ENCODE assay signal across 23 mouse cellular contexts in the genomic region with DNA sequence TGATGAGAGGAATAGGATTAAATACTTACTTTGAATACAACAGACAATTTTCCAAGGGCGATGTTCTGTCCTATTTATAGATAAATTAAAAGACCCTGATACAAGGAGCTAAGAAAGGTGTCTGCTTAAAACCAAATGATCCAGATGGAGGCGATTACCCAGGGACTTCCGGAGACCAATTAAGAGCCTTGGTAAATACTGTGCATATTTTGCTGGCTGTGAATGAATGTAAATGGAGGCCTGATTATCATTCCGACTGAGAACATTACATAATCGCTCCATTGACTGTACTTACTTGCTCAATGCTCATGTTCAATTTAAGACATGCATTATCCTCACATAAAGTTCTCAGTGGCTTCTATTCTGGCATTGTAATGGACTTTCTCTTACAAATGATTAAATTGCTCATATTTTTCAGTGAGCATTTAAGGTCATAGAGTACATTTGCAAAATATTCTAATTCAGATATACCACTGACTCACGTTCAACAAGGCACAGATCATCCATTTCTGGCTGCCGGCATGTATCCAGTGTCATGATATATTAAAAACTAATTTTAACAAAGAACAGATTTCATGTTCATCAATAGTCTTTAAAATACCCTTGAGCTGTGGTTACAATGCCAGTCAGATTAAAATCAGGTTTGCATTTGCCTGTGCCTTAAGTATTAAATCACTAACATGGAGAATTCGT.
A peak's percentile ranks its signal among the peaks of the same experiment; 100 is the strongest.
DNase-seq lines count a peak whose midpoint lies in the region; ATAC-seq and TF ChIP-seq lines count a peak whose summit lies in the region.
"Had no signal": no experiment of that assay in that cellular context is flagged by ENCODE, and none has a peak within 500 bp of the region (broad histone marks: within the 10 kb centered on the region; RNA-seq: fewer than 3 reads in every experiment).

No protein-coding gene starts in this region.

- TF ChIP-seq EP300 in lung, postnatal 0 days (IDR thresholded peaks at IDR 0.05): no peak

- no peak for TF ChIP-seq POLR2A in brain, embryonic 14.5 days (IDR thresholded peaks at IDR 0.05; ENCODE audit: borderline replicate concordance, extremely low read depth, insufficient read depth, insufficient read length, poor library complexity, severe bottlenecking)

- no peak overlapping the region for H3K4me2 ChIP-seq in midbrain, embryonic 11.5 days
- no peak overlapping the region for H3K4me2 ChIP-seq in midbrain, embryonic 15.5 days
- no peak overlapping the region for H3K4me2 ChIP-seq in forebrain, embryonic 15.5 days (replicated peaks)
- no peak overlapping the region for H3K4me2 ChIP-seq in midbrain, embryonic 14.5 days (ENCODE audit: low read length)
- H3K4me2 ChIP-seq in lung, postnatal 0 days (replicated peaks; ENCODE audit: low read depth, low read length): no peak overlapping the region
- H3K4me2 ChIP-seq: embryonic facial prominence, embryonic 13.5 days; heart, embryonic 13.5 days had no signal

- WGBS in midbrain, embryonic 11.5 days: 84% methylated on average over 8 of the region's 8 CpGs
- WGBS in midbrain, embryonic 15.5 days: 57% methylated on average over 8 of the region's 8 CpGs
- 17% methylated on average over 8 of the region's 8 CpGs for WGBS in forebrain, embryonic 15.5 days
- WGBS in midbrain, embryonic 14.5 days: 62% methylated on average over 8 of the region's 8 CpGs
- WGBS in lung, postnatal 0 days: 83% methylated on average over 8 of the region's 8 CpGs

- H3K9ac ChIP-seq in midbrain, embryonic 11.5 days (ENCODE audit: low read length): no peak overlapping the region
- no peak overlapping the region for H3K9ac ChIP-seq in midbrain, embryonic 15.5 days
- H3K9ac ChIP-seq in forebrain, embryonic 15.5 days (replicated peaks): no peak overlapping the region
- H3K9ac ChIP-seq in midbrain, embryonic 14.5 days (replicated peaks; ENCODE audit: low read length): no peak overlapping the region
- no peak overlapping the region for H3K9ac ChIP-seq in lung, postnatal 0 days (replicated peaks; ENCODE audit: low read depth)
- H3K9ac ChIP-seq: embryonic facial prominence, embryonic 13.5 days; heart, embryonic 13.5 days; liver, postnatal 0 days had no signal

- H3K27ac ChIP-seq in midbrain, embryonic 11.5 days (ENCODE audit: low read depth, low read length): no peak overlapping the region
- H3K27ac ChIP-seq in midbrain, embryonic 15.5 days: no peak overlapping the region
- peak overlapping the region; percentile 40; the same call in 1 of the 2 replicates for H3K27ac ChIP-seq in forebrain, embryonic 15.5 days (replicated peaks)
- no peak overlapping the region for H3K27ac ChIP-seq in midbrain, embryonic 14.5 days (replicated peaks; ENCODE audit: low read depth, low read length)
- H3K27ac ChIP-seq in lung, postnatal 0 days (ENCODE audit: low read length): no peak overlapping the region
- H3K27ac ChIP-seq: embryonic facial prominence, embryonic 13.5 days; heart, embryonic 13.5 days; layer of hippocampus, adult 2 months; left cerebral cortex, adult 2 months; limb, embryonic 10.5 days had no signal

- H3K36me3 ChIP-seq in midbrain, embryonic 11.5 days (ENCODE audit: control insufficient read depth, insufficient read depth, low read length): no peaks in the 10 kb centered on the region
- no peaks in the 10 kb centered on the region for H3K36me3 ChIP-seq in midbrain, embryonic 15.5 days (replicated peaks)
- no peaks in the 10 kb centered on the region for H3K36me3 ChIP-seq in forebrain, embryonic 15.5 days
- no peaks in the 10 kb centered on the region for H3K36me3 ChIP-seq in midbrain, embryonic 14.5 days (ENCODE audit: control insufficient read depth, insufficient read depth, low read length)
- no peaks in the 10 kb centered on the region for H3K36me3 ChIP-seq in lung, postnatal 0 days (ENCODE audit: insufficient read depth, low read length)
- H3K36me3 ChIP-seq: embryonic facial prominence, embryonic 13.5 days; heart, embryonic 13.5 days; limb, embryonic 10.5 days had no signal

- no peak for ATAC-seq in midbrain, embryonic 11.5 days (ENCODE audit: low FRiP score)
- no peak for ATAC-seq in midbrain, embryonic 15.5 days (replicated peaks)
- ATAC-seq in forebrain, embryonic 15.5 days (replicated peaks): peak; percentile 92
- peak; percentile 34; the same call in 1 of the 2 replicates for ATAC-seq in midbrain, embryonic 14.5 days (ENCODE audit: low FRiP score, low TSS enrichment)
- ATAC-seq in lung, postnatal 0 days: no peak
- ATAC-seq: inflammation-experienced regulatory T-cells, adult 6 months; liver, postnatal 0 days had no signal

- no peaks in the 10 kb centered on the region for H3K4me1 ChIP-seq in midbrain, embryonic 11.5 days (ENCODE audit: control insufficient read depth, insufficient read depth, low read length)
- H3K4me1 ChIP-seq in midbrain, embryonic 15.5 days: no peaks in the 10 kb centered on the region
- peaks cover 11% of the 10 kb centered on the region for H3K4me1 ChIP-seq in forebrain, embryonic 15.5 days
- H3K4me1 ChIP-seq in midbrain, embryonic 14.5 days (ENCODE audit: control insufficient read depth, insufficient read depth, low read length): no peaks in the 10 kb centered on the region
- no peaks in the 10 kb centered on the region for H3K4me1 ChIP-seq in lung, postnatal 0 days (ENCODE audit: insufficient read depth, low read depth, low read length)
- H3K4me1 ChIP-seq: embryonic facial prominence, embryonic 13.5 days; heart, embryonic 13.5 days; limb, embryonic 10.5 days had no signal

- DNase-seq in midbrain, embryonic 11.5 days (ENCODE audit: low spot score, missing footprints): peak; percentile 69
- peak; percentile 93 for DNase-seq in brain, embryonic 14.5 days (ENCODE audit: low read depth)
- DNase-seq in midbrain, embryonic 14.5 days: peak; percentile 54
- DNase-seq in adrenal gland, adult 2 months: no peak
- DNase-seq in lung, postnatal 0 days (ENCODE audit: low spot score): no peak
- no peak for DNase-seq in testis, postnatal 14 days (ENCODE audit: low spot score)
- DNase-seq: adrenal gland, postnatal 10 days; cerebellum, adult 11-12 months; cerebellum, postnatal 14 days; kidney, adult 2 months; kidney, postnatal 10 days; liver, postnatal 0 days; lung, postnatal 14 days; right cerebral cortex, adult 18-20 months; thymus, postnatal 36 days had no signal

- H3K27me3 ChIP-seq in midbrain, embryonic 11.5 days (ENCODE audit: control insufficient read depth, insufficient read depth, low read length): no peaks in the 10 kb centered on the region
- no peaks in the 10 kb centered on the region for H3K27me3 ChIP-seq in midbrain, embryonic 15.5 days (replicated peaks)
- H3K27me3 ChIP-seq in forebrain, embryonic 15.5 days: no peaks in the 10 kb centered on the region
- H3K27me3 ChIP-seq in midbrain, embryonic 14.5 days (ENCODE audit: control insufficient read depth, insufficient read depth, low read length): no peaks in the 10 kb centered on the region
- H3K27me3 ChIP-seq in lung, postnatal 0 days (replicated peaks; ENCODE audit: insufficient read depth, low read length): no peaks in the 10 kb centered on the region
- H3K27me3 ChIP-seq: embryonic facial prominence, embryonic 13.5 days; heart, embryonic 13.5 days had no signal

- H3K4me3 ChIP-seq in midbrain, embryonic 11.5 days (ENCODE audit: low read depth, low read length): no peak overlapping the region
- H3K4me3 ChIP-seq in midbrain, embryonic 15.5 days: no peak overlapping the region
- no peak overlapping the region for H3K4me3 ChIP-seq in forebrain, embryonic 15.5 days
- no peak overlapping the region for H3K4me3 ChIP-seq in midbrain, embryonic 14.5 days (replicated peaks; ENCODE audit: low read depth, low read length)
- H3K4me3 ChIP-seq in lung, postnatal 0 days (ENCODE audit: low read depth, low read length): no peak overlapping the region
- H3K4me3 ChIP-seq: embryonic facial prominence, embryonic 13.5 days; heart, embryonic 13.5 days; layer of hippocampus, adult 2 months; left cerebral cortex, adult 2 months; limb, embryonic 10.5 days had no signal

- H3K9me3 ChIP-seq in midbrain, embryonic 11.5 days (ENCODE audit: control insufficient read depth, low read length): no peaks in the 10 kb centered on the region
- H3K9me3 ChIP-seq in midbrain, embryonic 15.5 days: no peaks in the 10 kb centered on the region
- H3K9me3 ChIP-seq in forebrain, embryonic 15.5 days: no peaks in the 10 kb centered on the region
- no peaks in the 10 kb centered on the region for H3K9me3 ChIP-seq in midbrain, embryonic 14.5 days (ENCODE audit: control insufficient read depth, low read length)
- no peaks in the 10 kb centered on the region for H3K9me3 ChIP-seq in lung, postnatal 0 days (ENCODE audit: low read length)
- H3K9me3 ChIP-seq: embryonic facial prominence, embryonic 13.5 days; heart, embryonic 13.5 days; limb, embryonic 10.5 days had no signal

- TF ChIP-seq CTCF in brain, embryonic 14.5 days (IDR thresholded peaks at IDR 0.05; ENCODE audit: borderline replicate concordance, extremely low read depth, insufficient read depth, insufficient read length): no peak
- no peak for TF ChIP-seq CTCF in lung, postnatal 0 days (IDR thresholded peaks at IDR 0.05)

Comparison
In these comparisons a context has a peak if more than half of its experiments do, and no peak if none do; other contexts are left out.
1. ATAC-seq: peak in forebrain, embryonic 15.5 days (single experiment) and midbrain, embryonic 14.5 days (single experiment); none in midbrain, embryonic 11.5 days (single experiment), midbrain, embryonic 15.5 days (single experiment) and lung, postnatal 0 days (single experiment).
2. DNase-seq: peak in midbrain, embryonic 11.5 days (single experiment), brain, embryonic 14.5 days (single experiment) and midbrain, embryonic 14.5 days (single experiment); none in adrenal gland, adult 2 months (single experiment), lung, postnatal 0 days (single experiment) and testis, postnatal 14 days (single experiment).